Mouse (Mus musculus) heart, adult 2 months (tissue): Measurements from ENCODE around the gene Tbccd1.

Experiments
- CTCF ChIP-seq: fragments of 200-600 bp; IDR thresholded peaks from 2 replicates; pipeline ENCODE4 v1.8.1; 2022; ENCODE audit warnings: antibody characterized with exemption, mild to moderate bottlenecking, moderate library complexity
- POLR2A ChIP-seq: fragments of 200-500 bp; IDR thresholded peaks from 2 replicates; pipeline ENCODE4 v1.6.1; 2011; ENCODE audit warnings: mild to moderate bottlenecking, low read depth, low read length, control low read depth; ENCODE audit not compliant: insufficient read depth

DNA sequence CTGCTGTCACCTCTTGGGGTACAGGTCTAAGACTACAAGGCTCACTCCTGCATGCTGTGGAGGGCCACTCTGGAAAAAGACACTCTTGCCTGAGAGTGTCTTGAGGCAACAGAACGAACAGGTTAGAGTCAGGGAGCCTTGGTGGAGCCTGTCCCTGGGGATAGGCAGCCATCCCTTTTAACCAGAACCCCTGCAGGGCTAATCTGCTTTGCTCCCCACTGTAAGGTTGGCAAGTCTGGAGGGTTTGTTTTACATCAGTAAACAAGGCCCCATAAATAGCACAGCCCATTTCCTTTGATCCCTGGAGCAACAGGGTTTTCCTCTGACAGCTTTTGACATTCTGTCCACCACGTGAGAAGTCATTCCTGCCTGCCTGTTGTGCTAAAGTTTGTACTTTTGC lies 66.2 kb downstream of the Tbccd1 start:
- no peak for TF ChIP-seq POLR2A
- no peak for TF ChIP-seq CTCF
